Mouse (Mus musculus): ENCODE data around the gene Rap1b. TPM values are rescaled to one million over a fixed set of nuclear protein-coding genes. Genes with fewer than 3 reads are reported as not detected.

Gene Rap1b
- polyA plus RNA-seq, 1 experiment, result not detected

GRCm38 (mm10) chr10:117835453-117835852 lies 10.4 kb downstream of the Rap1b start:
- no peak overlapping the region; the same call in 1 of the 2 replicates for H3K27ac ChIP-seq (ENCODE audit: insufficient read depth, low read depth, low read length)
- 55% methylated on average over 5 of the region's 5 CpGs for WGBS
- no peak for TF ChIP-seq POLR2A (IDR thresholded peaks at IDR 0.05; ENCODE audit: insufficient read depth, low read depth, low read length)
- no peak for TF ChIP-seq CTCF (IDR thresholded peaks at IDR 0.05; ENCODE audit: insufficient read depth, low read depth, low read length)
- H3K4me1 ChIP-seq (ENCODE audit: control insufficient read depth, insufficient read depth, low read length), result peaks cover 4% of the 10 kb centered on the region
- H3K4me3 ChIP-seq (ENCODE audit: insufficient read depth, low read depth, low read length), result no peak overlapping the region

- TF ChIP-seq POLR2A (IDR thresholded peaks at IDR 0.05; ENCODE audit: insufficient read depth, low read depth, low read length) (no peak), CTCF (IDR thresholded peaks at IDR 0.05; ENCODE audit: insufficient read depth, low read depth, low read length) (no peak)
- H3K4me3 ChIP-seq (ENCODE audit: insufficient read depth, low read depth, low read length), result no peak overlapping the region
- 71% methylated on average over 3 of the region's 3 CpGs for WGBS
- peaks cover 13% of the 10 kb centered on the region for H3K4me1 ChIP-seq (ENCODE audit: control insufficient read depth, insufficient read depth, low read length)
- H3K27ac ChIP-seq (ENCODE audit: insufficient read depth, low read depth, low read length), result no peak overlapping the region
These were observed 15.0 kb downstream of the Rap1b start for GRCm38 (mm10) chr10:117830797-117831196.

GRCm38 (mm10) chr10:117829472-117830155 lies 16.2 kb downstream of the Rap1b start:
- Histone ChIP-seq H3K4me3 (ENCODE audit: insufficient read depth, low read depth, low read length) (no peak overlapping the region), H3K27ac (ENCODE audit: insufficient read depth, low read depth, low read length) (peak overlapping the region; percentile 19; the same call in 1 of the 2 replicates), H3K4me1 (ENCODE audit: control insufficient read depth, insufficient read depth, low read length) (peaks cover 12% of the 10 kb centered on the region)
- WGBS, result 91% methylated on average over 7 of the region's 7 CpGs
- TF ChIP-seq CTCF (IDR thresholded peaks at IDR 0.05; ENCODE audit: insufficient read depth, low read depth, low read length) (no peak), POLR2A (IDR thresholded peaks at IDR 0.05; ENCODE audit: insufficient read depth, low read depth, low read length) (no peak)

- H3K4me3 ChIP-seq (ENCODE audit: insufficient read depth, low read depth, low read length), result no peak overlapping the region
- TF ChIP-seq POLR2A (IDR thresholded peaks at IDR 0.05; ENCODE audit: insufficient read depth, low read depth, low read length), result no peak
- no peak for TF ChIP-seq CTCF (IDR thresholded peaks at IDR 0.05; ENCODE audit: insufficient read depth, low read depth, low read length)
- peaks cover 14% of the 10 kb centered on the region for H3K4me1 ChIP-seq (ENCODE audit: control insufficient read depth, insufficient read depth, low read length)
- H3K27ac ChIP-seq (ENCODE audit: insufficient read depth, low read depth, low read length), result peak overlapping the region; percentile 19; the same call in 1 of the 2 replicates
- WGBS, result 51% methylated on average over 4 of the region's 4 CpGs
These were observed 16.8 kb downstream of the Rap1b start for GRCm38 (mm10) chr10:117829022-117829421.

- TF ChIP-seq CTCF (IDR thresholded peaks at IDR 0.05; ENCODE audit: insufficient read depth, low read depth, low read length) (no peak), POLR2A (IDR thresholded peaks at IDR 0.05; ENCODE audit: insufficient read depth, low read depth, low read length) (no peak)
- Histone ChIP-seq H3K4me1 (ENCODE audit: control insufficient read depth, insufficient read depth, low read length) (peaks cover 14% of the 10 kb centered on the region), H3K4me3 (ENCODE audit: insufficient read depth, low read depth, low read length) (no peak overlapping the region), H3K27ac (ENCODE audit: insufficient read depth, low read depth, low read length) (peak overlapping the region; percentile 78)
- WGBS, result 50% methylated on average over 4 of the region's 4 CpGs
These were observed 17.3 kb downstream of the Rap1b start for GRCm38 (mm10) chr10:117828536-117828935.

GRCm38 (mm10) chr10:117824647-117825046 lies 21.2 kb downstream of the Rap1b start:
- TF ChIP-seq POLR2A (IDR thresholded peaks at IDR 0.05; ENCODE audit: insufficient read depth, low read depth, low read length), result no peak
- TF ChIP-seq CTCF (IDR thresholded peaks at IDR 0.05; ENCODE audit: insufficient read depth, low read depth, low read length), result no peak
- WGBS, result 83% methylated on average over 4 of the region's 4 CpGs
- H3K4me3 ChIP-seq (ENCODE audit: insufficient read depth, low read depth, low read length), result no peak overlapping the region
- H3K4me1 ChIP-seq (ENCODE audit: control insufficient read depth, insufficient read depth, low read length), result peaks cover 20% of the 10 kb centered on the region
- no peak overlapping the region for H3K27ac ChIP-seq (ENCODE audit: insufficient read depth, low read depth, low read length)

- WGBS, result 44% methylated on average over 4 of the region's 4 CpGs
- Histone ChIP-seq H3K4me3 (ENCODE audit: insufficient read depth, low read depth, low read length) (no peak overlapping the region), H3K4me1 (ENCODE audit: control insufficient read depth, insufficient read depth, low read length) (peaks cover 18% of the 10 kb centered on the region), H3K27ac (ENCODE audit: insufficient read depth, low read depth, low read length) (no peak overlapping the region)
- TF ChIP-seq POLR2A (IDR thresholded peaks at IDR 0.05; ENCODE audit: insufficient read depth, low read depth, low read length) (no peak), CTCF (IDR thresholded peaks at IDR 0.05; ENCODE audit: insufficient read depth, low read depth, low read length) (no peak)
These were observed 21.7 kb downstream of the Rap1b start for GRCm38 (mm10) chr10:117824139-117824538.

GRCm38 (mm10) chr10:117823321-117823720 lies 22.5 kb downstream of the Rap1b start:
- 79% methylated on average over 6 of the region's 6 CpGs for WGBS
- H3K4me3 ChIP-seq (ENCODE audit: insufficient read depth, low read depth, low read length), result no peak overlapping the region
- TF ChIP-seq POLR2A (IDR thresholded peaks at IDR 0.05; ENCODE audit: insufficient read depth, low read depth, low read length) (no peak), CTCF (IDR thresholded peaks at IDR 0.05; ENCODE audit: insufficient read depth, low read depth, low read length) (no peak)
- H3K4me1 ChIP-seq (ENCODE audit: control insufficient read depth, insufficient read depth, low read length), result peaks cover 16% of the 10 kb centered on the region
- H3K27ac ChIP-seq (ENCODE audit: insufficient read depth, low read depth, low read length), result no peak overlapping the region

- no peak for TF ChIP-seq POLR2A (IDR thresholded peaks at IDR 0.05; ENCODE audit: insufficient read depth, low read depth, low read length)
- no peak for TF ChIP-seq CTCF (IDR thresholded peaks at IDR 0.05; ENCODE audit: insufficient read depth, low read depth, low read length)
- Histone ChIP-seq H3K4me1 (ENCODE audit: control insufficient read depth, insufficient read depth, low read length) (0 out of 2 replicates have a peak, but pooled peaks cover 6% of the 10 kb centered on the region), H3K27ac (ENCODE audit: insufficient read depth, low read depth, low read length) (no peak overlapping the region), H3K4me3 (ENCODE audit: insufficient read depth, low read depth, low read length) (no peak overlapping the region)
- 69% methylated on average over 6 of the region's 6 CpGs for WGBS
These were observed 27.2 kb downstream of the Rap1b start for GRCm38 (mm10) chr10:117818600-117818999.

All from olfactory bulb, adult 2 months (tissue).